Comparison of ENCODE assay signal across 16 mouse cellular contexts in genomic region chr6:84383141-84383540, GRCm38 (mm10).
A peak's percentile ranks its signal among the peaks of the same experiment; 100 is the strongest.
DNase-seq lines count a peak whose midpoint lies in the region; ATAC-seq lines count a peak whose summit lies in the region.
"Had no signal": no experiment of that assay in that cellular context is flagged by ENCODE, and none has a peak within 500 bp of the region (broad histone marks: within the 10 kb centered on the region; RNA-seq: fewer than 3 reads in every experiment).

No protein-coding gene starts in this region.

- no peak overlapping the region for H3K27ac ChIP-seq in midbrain, embryonic 14.5 days (replicated peaks; ENCODE audit: low read depth, low read length)
- H3K27ac ChIP-seq: embryonic facial prominence, embryonic 10.5 days; embryonic facial prominence, embryonic 12.5 days; forebrain, embryonic 13.5 days; forebrain, embryonic 15.5 days had no signal

- no peak overlapping the region for H3K4me3 ChIP-seq in midbrain, embryonic 14.5 days (replicated peaks; ENCODE audit: low read depth, low read length)
- H3K4me3 ChIP-seq: embryonic facial prominence, embryonic 10.5 days; embryonic facial prominence, embryonic 12.5 days; forebrain, embryonic 13.5 days; forebrain, embryonic 15.5 days had no signal

- H3K9me3 ChIP-seq in midbrain, embryonic 14.5 days (ENCODE audit: control insufficient read depth, low read length) = no peaks in the 10 kb centered on the region
- H3K9me3 ChIP-seq: embryonic facial prominence, embryonic 10.5 days; embryonic facial prominence, embryonic 12.5 days; forebrain, embryonic 13.5 days; forebrain, embryonic 15.5 days had no signal

- DNase-seq in layer of hippocampus, adult 11-12 months (ENCODE audit: low spot score) = peak; percentile 8
- DNase-seq in layer of hippocampus, postnatal 25 days (ENCODE audit: extremely low spot score in 1 of 2, low spot score in 1 of 2) = no peak
- peak; percentile 23 for DNase-seq in layer of hippocampus, adult 9-11 months
- no peak for DNase-seq in layer of hippocampus, postnatal 14 days (ENCODE audit: low spot score in 2 of 2)
- DNase-seq in brain, adult 2 months (ENCODE audit: low read depth, low spot score) = peak; percentile 51
- DNase-seq in telencephalon, adult 2 months (ENCODE audit: low read depth, low spot score) = peak; percentile 23
- DNase-seq in midbrain, embryonic 14.5 days = no peak
- DNase-seq: cerebellum, adult 11-12 months; cerebellum, adult 2 months; cerebellum, adult 9-10 months; cerebellum, postnatal 10 days; cerebellum, postnatal 25 days had no signal

- H3K27me3 ChIP-seq in midbrain, embryonic 14.5 days (ENCODE audit: control insufficient read depth, insufficient read depth, low read length) = no peaks in the 10 kb centered on the region
- H3K27me3 ChIP-seq: embryonic facial prominence, embryonic 12.5 days; forebrain, embryonic 13.5 days; forebrain, embryonic 15.5 days had no signal

- no peak overlapping the region for H3K9ac ChIP-seq in midbrain, embryonic 14.5 days (replicated peaks; ENCODE audit: low read length)
- H3K9ac ChIP-seq: embryonic facial prominence, embryonic 12.5 days; forebrain, embryonic 13.5 days; forebrain, embryonic 15.5 days had no signal

- no peaks in the 10 kb centered on the region for H3K36me3 ChIP-seq in midbrain, embryonic 14.5 days (ENCODE audit: control insufficient read depth, insufficient read depth, low read length)
- H3K36me3 ChIP-seq: embryonic facial prominence, embryonic 10.5 days; embryonic facial prominence, embryonic 12.5 days; forebrain, embryonic 15.5 days had no signal

- ATAC-seq in midbrain, embryonic 14.5 days (ENCODE audit: low FRiP score, low TSS enrichment) = no peak
- ATAC-seq: forebrain, embryonic 13.5 days; forebrain, embryonic 15.5 days had no signal

- 82% methylated on average over 3 of the region's 3 CpGs for WGBS in midbrain, embryonic 14.5 days

- H3K4me2 ChIP-seq in midbrain, embryonic 14.5 days (ENCODE audit: low read length) = no peak overlapping the region
- H3K4me2 ChIP-seq: embryonic facial prominence, embryonic 12.5 days; forebrain, embryonic 13.5 days; forebrain, embryonic 15.5 days had no signal

- H3K4me1 ChIP-seq in midbrain, embryonic 14.5 days (ENCODE audit: control insufficient read depth, insufficient read depth, low read length) = no peaks in the 10 kb centered on the region
- H3K4me1 ChIP-seq: embryonic facial prominence, embryonic 12.5 days; forebrain, embryonic 13.5 days; forebrain, embryonic 15.5 days had no signal

Comparison
In these comparisons a context has a peak if more than half of its experiments do, and no peak if none do; other contexts are left out.
1. DNase-seq: peak in layer of hippocampus, adult 11-12 months (single experiment), layer of hippocampus, adult 9-11 months (single experiment), brain, adult 2 months (single experiment) and telencephalon, adult 2 months (single experiment); none in layer of hippocampus, postnatal 25 days (0 of 2), layer of hippocampus, postnatal 14 days (0 of 2) and midbrain, embryonic 14.5 days (single experiment).